Mouse (Mus musculus): Measurements from ENCODE around the gene Hnrnpu. TPM values are rescaled to one million over a fixed set of nuclear protein-coding genes. Genes with fewer than 3 reads are reported as not detected.

The Hnrnpu gene
- polyA plus RNA-seq, 1 experiment from 2014 or later = 219 TPM

GRCm38 (mm10) chr1:178329946-178330345, 7.7 kb downstream of the Hnrnpu start:
- no peak for ATAC-seq (replicated peaks; ENCODE audit: extremely low read depth, insufficient read depth, low FRiP score)
- 65% methylated on average over 6 of the region's 6 CpGs for WGBS
- Histone ChIP-seq H3K4me1 (ENCODE audit: control insufficient read depth, insufficient read depth, low read length) (peaks cover 18% of the 10 kb centered on the region), H3K4me2 (ENCODE audit: low read depth, low read length) (no peak overlapping the region), H3K27ac (ENCODE audit: low read length) (no peak overlapping the region), H3K9ac (ENCODE audit: low read length) (no peak overlapping the region), H3K4me3 (ENCODE audit: low read length) (no peak overlapping the region), H3K27me3 (ENCODE audit: control insufficient read depth, insufficient read depth, low read length) (no peaks in the 10 kb centered on the region), H3K36me3 (ENCODE audit: control insufficient read depth, insufficient read depth) (peaks cover 54% of the 10 kb centered on the region), H3K9me3 (replicated peaks; ENCODE audit: control insufficient read depth, low read length) (no peaks in the 10 kb centered on the region)

- Histone ChIP-seq H3K4me3 (ENCODE audit: low read length) (no peak overlapping the region), H3K27me3 (ENCODE audit: control insufficient read depth, insufficient read depth, low read length) (no peaks in the 10 kb centered on the region), H3K9me3 (replicated peaks; ENCODE audit: control insufficient read depth, low read length) (no peaks in the 10 kb centered on the region), H3K4me1 (ENCODE audit: control insufficient read depth, insufficient read depth, low read length) (peaks cover 13% of the 10 kb centered on the region), H3K4me2 (ENCODE audit: low read depth, low read length) (no peak overlapping the region), H3K36me3 (ENCODE audit: control insufficient read depth, insufficient read depth) (peaks cover 55% of the 10 kb centered on the region), H3K27ac (ENCODE audit: low read length) (no peak overlapping the region), H3K9ac (ENCODE audit: low read length) (no peak overlapping the region)
- 68% methylated on average over 5 of the region's 5 CpGs for WGBS
- ATAC-seq (replicated peaks; ENCODE audit: extremely low read depth, insufficient read depth, low FRiP score) = no peak
Observed at GRCm38 (mm10) chr1:178329017-178329416, 8.6 kb downstream of the Hnrnpu start.

GRCm38 (mm10) chr1:178326950-178327349, 10.6 kb downstream of the Hnrnpu start:
- ATAC-seq (replicated peaks; ENCODE audit: extremely low read depth, insufficient read depth, low FRiP score) = no peak
- peaks cover 56% of the 10 kb centered on the region for H3K36me3 ChIP-seq (ENCODE audit: control insufficient read depth, insufficient read depth)

GRCm38 (mm10) chr1:178326357-178326756, 11.2 kb downstream of the Hnrnpu start:
- Histone ChIP-seq H3K9me3 (replicated peaks; ENCODE audit: control insufficient read depth, low read length) (no peaks in the 10 kb centered on the region), H3K36me3 (ENCODE audit: control insufficient read depth, insufficient read depth) (peaks cover 53% of the 10 kb centered on the region), H3K9ac (ENCODE audit: low read length) (no peak overlapping the region), H3K4me1 (ENCODE audit: control insufficient read depth, insufficient read depth, low read length) (peaks cover 13% of the 10 kb centered on the region), H3K27me3 (ENCODE audit: control insufficient read depth, insufficient read depth, low read length) (no peaks in the 10 kb centered on the region), H3K27ac (ENCODE audit: low read length) (no peak overlapping the region), H3K4me2 (ENCODE audit: low read depth, low read length) (no peak overlapping the region), H3K4me3 (ENCODE audit: low read length) (no peak overlapping the region)
- 80% methylated on average over 1 of the region's 1 CpGs for WGBS
- ATAC-seq (replicated peaks; ENCODE audit: extremely low read depth, insufficient read depth, low FRiP score) = no peak

More at GRCm38 (mm10) chr1:178326950-178327349, 10.6 kb downstream of the Hnrnpu start:
- Histone ChIP-seq H3K9me3 (replicated peaks; ENCODE audit: control insufficient read depth, low read length) (no peaks in the 10 kb centered on the region), H3K4me3 (ENCODE audit: low read length) (no peak overlapping the region), H3K27me3 (ENCODE audit: control insufficient read depth, insufficient read depth, low read length) (no peaks in the 10 kb centered on the region), H3K4me1 (ENCODE audit: control insufficient read depth, insufficient read depth, low read length) (peaks cover 10% of the 10 kb centered on the region), H3K27ac (ENCODE audit: low read length) (no peak overlapping the region), H3K9ac (ENCODE audit: low read length) (no peak overlapping the region), H3K4me2 (ENCODE audit: low read depth, low read length) (no peak overlapping the region)
- 82% methylated on average over 1 of the region's 1 CpGs for WGBS

GRCm38 (mm10) chr1:178324568-178324967, 13.0 kb downstream of the Hnrnpu start:
- H3K4me3 ChIP-seq (ENCODE audit: low read length) = no peak overlapping the region
- H3K4me1 ChIP-seq (ENCODE audit: control insufficient read depth, insufficient read depth, low read length) = peaks cover 24% of the 10 kb centered on the region
- H3K27me3 ChIP-seq (ENCODE audit: control insufficient read depth, insufficient read depth, low read length) = no peaks in the 10 kb centered on the region
- H3K9me3 ChIP-seq (replicated peaks; ENCODE audit: control insufficient read depth, low read length) = no peaks in the 10 kb centered on the region
- no peak overlapping the region for H3K27ac ChIP-seq (ENCODE audit: low read length)
- no peak overlapping the region for H3K9ac ChIP-seq (ENCODE audit: low read length)
- peaks cover 42% of the 10 kb centered on the region for H3K36me3 ChIP-seq (ENCODE audit: control insufficient read depth, insufficient read depth)
- no peak for ATAC-seq (replicated peaks; ENCODE audit: extremely low read depth, insufficient read depth, low FRiP score)
- H3K4me2 ChIP-seq (ENCODE audit: low read depth, low read length) = no peak overlapping the region
- 98% methylated on average over 1 of the region's 1 CpGs for WGBS

- 78% methylated on average over 1 of the region's 1 CpGs for WGBS
- Histone ChIP-seq H3K9ac (ENCODE audit: low read length) (no peak overlapping the region), H3K4me1 (ENCODE audit: control insufficient read depth, insufficient read depth, low read length) (peaks cover 22% of the 10 kb centered on the region), H3K36me3 (ENCODE audit: control insufficient read depth, insufficient read depth) (peaks cover 38% of the 10 kb centered on the region), H3K27ac (ENCODE audit: low read length) (no peak overlapping the region), H3K9me3 (replicated peaks; ENCODE audit: control insufficient read depth, low read length) (no peaks in the 10 kb centered on the region), H3K4me3 (ENCODE audit: low read length) (no peak overlapping the region), H3K27me3 (ENCODE audit: control insufficient read depth, insufficient read depth, low read length) (no peaks in the 10 kb centered on the region), H3K4me2 (ENCODE audit: low read depth, low read length) (no peak overlapping the region)
- ATAC-seq (replicated peaks; ENCODE audit: extremely low read depth, insufficient read depth, low FRiP score) = no peak
Observed at GRCm38 (mm10) chr1:178323235-178323634, 14.4 kb downstream of the Hnrnpu start.

GRCm38 (mm10) chr1:178321730-178322357, 15.8 kb downstream of the Hnrnpu start:
- peak overlapping the region; percentile 94 for H3K9ac ChIP-seq (ENCODE audit: low read length)

GRCm38 (mm10) chr1:178320723-178321590, 16.6 kb downstream of the Hnrnpu start:
- 28% methylated on average over 5 of the region's 5 CpGs for WGBS

More at GRCm38 (mm10) chr1:178321730-178322357, 15.8 kb downstream of the Hnrnpu start:
- H3K4me3 ChIP-seq (ENCODE audit: low read length) = peak overlapping the region; percentile 85; the same call in 1 of the 2 replicates
- H3K36me3 ChIP-seq (ENCODE audit: control insufficient read depth, insufficient read depth) = peaks cover 30% of the 10 kb centered on the region
- ATAC-seq (replicated peaks; ENCODE audit: extremely low read depth, insufficient read depth, low FRiP score) = no peak
- peaks cover 22% of the 10 kb centered on the region for H3K4me1 ChIP-seq (ENCODE audit: control insufficient read depth, insufficient read depth, low read length)
- WGBS = 61% methylated on average over 4 of the region's 4 CpGs
- peak overlapping the region; percentile 89 for H3K4me2 ChIP-seq (ENCODE audit: low read depth, low read length)
- H3K9me3 ChIP-seq (replicated peaks; ENCODE audit: control insufficient read depth, low read length) = no peaks in the 10 kb centered on the region
- H3K27ac ChIP-seq (ENCODE audit: low read length) = peak overlapping the region; percentile 96
- H3K27me3 ChIP-seq (ENCODE audit: control insufficient read depth, insufficient read depth, low read length) = no peaks in the 10 kb centered on the region

More at GRCm38 (mm10) chr1:178320723-178321590, 16.6 kb downstream of the Hnrnpu start:
- no peaks in the 10 kb centered on the region for H3K27me3 ChIP-seq (ENCODE audit: control insufficient read depth, insufficient read depth, low read length)
- H3K4me1 ChIP-seq (ENCODE audit: control insufficient read depth, insufficient read depth, low read length) = peaks cover 28% of the 10 kb centered on the region
- H3K9ac ChIP-seq (ENCODE audit: low read length) = peak overlapping the region; percentile 94
- no peak for ATAC-seq (replicated peaks; ENCODE audit: extremely low read depth, insufficient read depth, low FRiP score)
- H3K9me3 ChIP-seq (replicated peaks; ENCODE audit: control insufficient read depth, low read length) = no peaks in the 10 kb centered on the region
- peaks cover 29% of the 10 kb centered on the region for H3K36me3 ChIP-seq (ENCODE audit: control insufficient read depth, insufficient read depth)
- peak overlapping the region; percentile 85 for H3K4me3 ChIP-seq (ENCODE audit: low read length)
- H3K27ac ChIP-seq (ENCODE audit: low read length) = peak overlapping the region; percentile 96
- peak overlapping the region; percentile 89 for H3K4me2 ChIP-seq (ENCODE audit: low read depth, low read length)

Data from heart, embryonic 16.5 days (tissue).